Mouse (Mus musculus): Measurements from ENCODE around the gene Nr6a1.

DNA sequence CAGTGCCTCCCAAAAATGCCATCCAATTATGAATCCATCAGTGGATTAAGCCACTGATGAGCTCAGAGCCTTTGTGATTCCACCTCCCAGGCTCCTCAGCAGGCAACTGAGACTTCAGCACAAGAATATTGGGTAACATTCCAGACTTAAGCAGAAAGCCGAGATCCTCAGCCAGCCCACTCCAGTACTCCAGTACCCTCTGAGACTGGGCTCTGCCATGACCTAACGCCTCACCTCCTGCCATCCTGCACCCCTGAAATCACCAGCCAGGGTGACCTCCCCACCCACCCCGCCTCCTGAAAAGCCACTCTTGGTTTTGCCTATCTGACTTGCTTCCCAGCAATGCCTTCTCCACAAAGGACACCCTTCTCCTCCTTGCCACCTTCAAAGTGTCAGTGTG is 9.9 kb upstream of the Nr6a1 start:
- TF ChIP-seq CTCF (IDR thresholded peaks at IDR 0.05; ENCODE audit: insufficient read depth, low read depth, low read length) = no peak
- TF ChIP-seq POLR2A (IDR thresholded peaks at IDR 0.05; ENCODE audit: insufficient read depth, low read depth, low read length) = no peak
